Mouse (Mus musculus): Measurements from ENCODE around the gene Gm47791.

The Gm47791 gene

DNA sequence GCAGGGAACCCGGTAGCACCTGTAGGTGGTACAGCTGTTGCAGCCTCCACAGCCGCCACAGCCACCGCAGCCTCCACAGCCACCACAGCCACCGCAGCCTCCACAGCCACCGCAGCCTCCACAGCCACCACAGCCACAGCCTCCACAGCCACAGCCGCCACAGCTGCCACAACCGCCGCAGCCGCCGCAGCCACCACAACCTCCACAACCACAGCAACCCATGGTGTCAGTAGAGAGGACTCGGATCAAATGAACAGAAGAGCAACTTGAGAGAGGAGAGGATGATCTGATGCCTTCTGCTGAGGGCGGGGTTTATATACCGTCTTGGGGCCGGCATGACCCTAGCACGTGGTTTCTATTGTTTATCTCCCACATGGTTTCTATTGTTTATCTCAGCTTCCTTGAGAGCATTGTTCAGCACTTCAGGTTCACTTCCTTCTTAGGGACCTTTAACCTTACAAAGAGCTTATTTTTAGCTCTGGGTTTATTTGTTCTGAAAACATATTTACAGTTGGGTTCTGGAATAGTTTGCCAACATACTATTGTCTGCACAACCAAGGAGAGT is at the start of gene Gm47791:
Gene Gm47791 (minus strand): TSS at position 222 of the 565 bp plus-strand sequence.
- no peak for DNase-seq (ENCODE audit: low spot score)

DNA sequence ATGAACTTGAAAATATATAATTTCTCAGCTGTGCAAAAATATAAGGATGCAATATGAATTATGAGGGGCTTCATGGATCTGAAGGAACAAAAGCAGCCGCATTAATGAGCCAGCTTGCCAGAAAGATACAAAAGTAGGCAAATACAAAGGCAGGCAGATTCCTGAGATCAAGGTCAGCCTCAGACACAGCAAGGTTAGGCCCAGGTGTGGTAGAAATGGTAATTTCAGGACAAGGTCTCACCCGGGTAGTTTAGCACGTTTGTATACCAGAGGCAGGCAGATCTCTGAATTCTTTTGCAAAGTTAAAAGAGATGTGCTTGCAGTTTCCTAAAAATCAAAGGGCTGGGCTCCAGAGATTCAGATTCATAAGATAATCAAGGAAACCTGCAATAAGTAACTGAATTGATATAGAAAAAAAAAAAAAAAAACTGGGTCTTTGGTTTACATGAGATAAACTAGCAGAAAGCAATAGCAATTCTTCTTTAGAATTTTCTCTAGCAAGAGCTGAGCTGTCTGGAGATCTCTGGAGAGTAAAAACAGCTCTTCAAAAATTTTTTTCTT is 49.7 kb upstream of the Gm47791 start:
- DNase-seq (ENCODE audit: low spot score) = no peak

DNA sequence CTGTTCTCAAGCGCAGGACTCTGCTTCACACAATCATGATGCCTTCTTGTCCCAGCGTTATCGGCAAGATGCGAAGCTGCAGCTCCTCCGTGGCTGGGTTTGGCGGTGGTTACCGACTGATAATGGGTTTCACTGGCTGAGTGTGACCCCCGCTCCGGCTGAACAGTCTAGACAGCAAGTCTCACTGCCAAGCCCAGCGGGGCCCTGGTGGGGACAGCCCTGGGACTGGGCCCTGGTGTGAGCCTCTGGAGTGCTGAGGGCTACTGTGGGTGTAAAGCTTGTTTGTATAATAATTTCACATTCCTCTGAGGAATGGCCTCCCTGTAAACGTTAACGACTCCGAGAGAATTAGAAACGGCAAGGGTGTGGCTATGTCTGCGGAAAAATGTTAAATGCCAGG is 49.1 kb upstream of the Gm47791 start:
- DNase-seq (ENCODE audit: low spot score) = no peak

DNA sequence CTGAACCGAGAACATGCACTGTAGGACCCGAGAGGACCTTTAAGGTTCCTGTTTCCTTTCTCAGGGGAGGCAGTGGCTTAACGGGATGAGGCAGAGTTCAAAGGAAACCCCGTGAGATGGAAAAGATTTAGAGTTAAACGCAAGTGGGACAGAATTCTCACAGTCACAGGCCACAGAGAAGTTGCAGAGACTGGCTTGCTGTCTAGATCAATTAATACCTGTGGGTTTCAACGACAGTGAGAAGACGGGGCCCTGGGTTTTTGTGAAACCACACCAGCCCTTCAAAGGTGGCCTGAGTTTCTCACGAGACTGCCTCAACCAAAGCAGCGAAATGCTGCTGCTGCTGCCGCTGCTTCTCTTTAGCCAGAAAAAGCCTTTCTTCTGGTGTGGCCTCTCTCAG is 48.3 kb upstream of the Gm47791 start:
- no peak for DNase-seq (ENCODE audit: low spot score)

DNA sequence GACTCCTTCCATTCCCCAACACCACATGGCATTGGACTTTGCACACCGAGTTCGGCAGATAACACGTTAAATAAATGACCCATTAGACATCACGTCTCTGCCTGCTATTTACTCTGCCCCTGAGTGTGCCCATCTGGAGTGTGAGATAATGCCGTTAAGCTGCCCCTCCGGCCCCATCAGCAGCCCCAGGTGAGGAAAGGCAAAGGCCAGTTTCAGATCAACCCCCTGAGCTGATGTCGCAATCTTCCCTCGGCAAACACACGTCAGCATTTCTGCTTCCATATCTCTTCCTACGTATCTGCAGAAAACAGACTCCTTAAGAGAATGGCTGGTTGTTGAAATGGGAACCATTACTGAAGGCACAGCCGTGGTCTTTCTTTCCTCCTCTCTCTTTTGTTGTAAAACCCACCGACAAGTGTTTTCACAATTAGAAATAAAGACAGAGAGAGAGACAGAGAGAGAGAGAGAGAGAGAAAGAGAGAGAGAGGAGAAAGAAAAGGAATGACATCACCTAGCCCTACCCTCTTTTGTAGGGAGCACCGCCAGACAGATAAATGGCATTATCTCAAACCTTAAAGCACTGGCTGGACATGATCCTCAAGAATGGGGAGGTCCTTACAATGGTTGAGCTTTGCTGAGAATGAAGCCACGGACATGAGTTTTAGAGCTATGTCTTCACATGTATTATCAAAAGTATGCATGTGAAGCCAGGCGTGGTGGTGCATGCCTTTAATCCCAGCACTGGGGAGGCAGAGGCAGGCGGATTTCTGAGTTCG is 45.1 kb upstream of the Gm47791 start:
- DNase-seq (ENCODE audit: low spot score) = no peak

DNA sequence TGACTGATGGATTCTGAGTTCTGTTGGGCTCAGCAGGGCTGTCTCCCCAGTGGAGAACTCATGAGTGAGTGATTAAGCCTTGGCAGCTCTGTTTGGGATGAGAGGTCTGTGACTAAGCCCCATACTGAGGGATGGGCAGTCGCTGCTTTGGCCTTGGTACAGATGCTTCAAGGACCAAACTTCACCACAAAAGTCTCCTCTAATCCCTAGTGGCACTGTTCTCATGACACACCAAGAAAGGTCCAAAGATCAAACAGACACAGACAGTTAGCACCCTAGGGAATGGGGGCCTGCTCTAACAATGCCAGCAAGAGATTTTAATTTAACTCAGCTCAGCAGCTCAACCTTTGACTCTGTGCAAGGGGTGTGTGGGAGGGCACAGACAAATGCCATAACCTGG is 40.7 kb upstream of the Gm47791 start:
- no peak for DNase-seq (ENCODE audit: low spot score)

DNA sequence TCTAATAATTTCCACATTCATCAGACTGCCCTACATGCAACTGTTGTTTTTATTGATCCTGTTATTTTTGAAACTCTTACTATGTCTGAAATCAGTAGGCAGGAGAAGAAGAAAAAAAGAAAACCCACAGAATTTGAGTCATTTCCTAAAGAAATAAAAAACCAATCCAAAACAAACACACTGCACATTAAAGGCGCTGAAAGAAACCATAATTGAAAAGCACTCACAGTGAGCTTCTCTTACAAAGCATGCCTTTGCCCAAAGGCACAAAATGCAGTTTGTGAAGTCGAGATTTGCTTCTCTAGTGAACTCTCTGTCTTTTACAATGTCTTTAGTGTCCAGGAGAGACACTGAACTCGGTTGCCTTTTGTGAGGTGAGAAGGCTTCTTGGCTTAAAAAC is 37.5 kb upstream of the Gm47791 start:
- no peak for DNase-seq (ENCODE audit: low spot score)

DNA sequence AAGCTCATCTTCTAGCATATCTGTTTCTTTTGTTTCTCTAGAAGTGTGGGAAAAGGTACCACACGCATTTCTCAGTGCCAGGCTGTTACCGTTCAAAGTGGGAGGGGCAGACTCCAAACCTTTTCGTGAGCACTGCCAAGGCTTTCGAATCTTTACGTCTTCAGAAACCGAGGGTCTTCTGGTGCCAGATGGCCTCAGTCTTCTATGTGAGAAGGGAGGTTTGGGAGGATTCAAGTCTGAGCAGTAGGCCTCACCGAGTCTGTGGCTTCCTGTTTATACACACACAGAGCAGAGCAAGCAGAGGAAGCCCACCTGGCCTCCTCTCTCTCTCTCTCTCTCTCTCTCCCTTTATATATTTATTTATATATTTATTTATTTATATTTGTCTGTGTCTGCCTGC is 36.2 kb upstream of the Gm47791 start:
- no peak for DNase-seq (ENCODE audit: low spot score)

DNA sequence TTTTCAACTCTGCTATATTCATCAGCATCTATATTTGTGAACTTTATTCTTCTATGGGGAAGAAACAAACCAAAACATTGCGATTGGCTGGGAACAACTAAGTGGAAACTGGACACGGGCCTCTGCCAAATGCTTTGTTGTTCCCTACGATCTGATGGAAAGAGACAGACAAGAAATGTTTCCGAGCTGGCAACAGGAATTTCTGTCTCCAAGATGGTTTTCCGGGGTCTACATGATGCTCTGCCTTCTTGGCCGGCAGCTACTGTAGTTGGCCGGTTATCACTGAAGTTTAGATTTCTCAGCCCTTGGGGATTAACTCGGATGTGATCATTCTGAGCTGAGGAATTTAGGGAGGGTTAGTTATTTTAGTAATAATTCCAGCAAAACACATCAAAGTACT is 35.3 kb upstream of the Gm47791 start:
- no peak for DNase-seq (ENCODE audit: low spot score)

DNA sequence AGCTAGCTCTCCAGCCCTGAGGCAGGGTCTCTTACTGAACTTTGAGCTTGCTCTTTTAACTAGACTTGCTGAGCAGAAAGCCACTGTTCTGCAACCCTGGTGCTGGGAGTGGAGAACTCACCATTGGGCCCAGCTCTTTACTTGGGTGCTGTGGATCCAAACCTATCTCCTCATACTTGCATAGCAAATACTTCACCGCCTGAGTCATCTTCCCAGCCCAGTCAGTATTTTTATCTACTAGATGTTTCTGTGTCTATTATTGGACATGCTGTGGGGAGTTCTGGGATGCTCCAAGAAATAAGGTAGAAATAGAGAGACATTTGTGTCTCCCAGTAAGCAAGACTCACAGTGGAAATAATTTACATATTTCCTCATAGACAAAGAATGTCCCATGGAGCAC is 33.0 kb upstream of the Gm47791 start:
- no peak for DNase-seq (ENCODE audit: low spot score)

DNA sequence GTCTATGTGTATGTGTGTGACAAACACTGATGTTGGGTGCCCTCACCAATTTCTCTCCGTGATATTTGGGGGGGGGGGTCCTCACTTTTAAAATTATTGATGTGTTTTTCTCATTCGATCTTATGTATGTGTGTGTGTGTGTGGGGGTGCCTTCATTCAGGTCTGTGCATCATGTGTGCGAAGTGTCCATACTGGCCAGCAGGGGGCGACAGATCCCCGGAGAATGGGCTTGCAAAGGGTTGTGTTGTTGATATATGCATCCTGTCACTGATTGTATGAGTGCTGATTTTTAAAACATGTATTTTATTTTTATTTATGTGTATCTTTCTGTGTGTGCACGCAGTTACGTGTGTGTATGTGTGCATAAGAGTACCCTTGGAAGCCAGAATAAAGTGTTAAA is 32.6 kb upstream of the Gm47791 start:
- DNase-seq (ENCODE audit: low spot score) = no peak

DNA sequence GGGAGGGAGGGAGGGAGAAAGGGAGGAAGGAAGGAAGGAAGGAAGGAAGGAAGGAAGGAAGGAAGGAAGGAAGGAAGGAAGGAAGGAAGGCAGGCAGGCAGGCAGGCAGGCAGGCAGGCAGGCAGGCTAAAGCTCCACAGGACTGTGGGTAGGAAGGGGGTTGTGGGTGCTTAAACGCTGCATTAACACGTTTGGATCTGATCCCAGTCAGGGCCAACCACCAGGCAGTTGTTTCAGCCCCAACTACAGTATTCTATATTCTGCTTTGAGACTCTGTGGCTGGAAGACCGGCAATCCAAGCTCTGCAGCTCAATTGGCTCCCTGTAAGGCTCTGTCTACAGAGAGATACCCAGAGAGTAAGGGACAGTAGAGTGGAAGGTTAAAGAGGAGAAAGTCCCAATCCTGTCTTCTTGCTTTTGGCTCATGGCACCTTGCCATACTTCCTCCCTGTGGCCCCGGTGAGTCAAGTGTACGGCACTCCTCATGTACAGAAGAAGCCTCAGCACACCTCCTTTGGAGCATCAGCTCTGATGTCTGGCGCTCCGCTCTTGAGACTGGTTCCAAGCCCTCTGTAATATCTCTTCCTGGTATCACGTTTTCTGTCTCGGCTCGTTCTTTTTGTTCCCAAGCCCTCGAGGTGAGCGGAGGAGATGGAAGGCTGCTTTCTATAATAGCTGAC is 30.2 kb upstream of the Gm47791 start:
- no peak for DNase-seq (ENCODE audit: low spot score)

DNA sequence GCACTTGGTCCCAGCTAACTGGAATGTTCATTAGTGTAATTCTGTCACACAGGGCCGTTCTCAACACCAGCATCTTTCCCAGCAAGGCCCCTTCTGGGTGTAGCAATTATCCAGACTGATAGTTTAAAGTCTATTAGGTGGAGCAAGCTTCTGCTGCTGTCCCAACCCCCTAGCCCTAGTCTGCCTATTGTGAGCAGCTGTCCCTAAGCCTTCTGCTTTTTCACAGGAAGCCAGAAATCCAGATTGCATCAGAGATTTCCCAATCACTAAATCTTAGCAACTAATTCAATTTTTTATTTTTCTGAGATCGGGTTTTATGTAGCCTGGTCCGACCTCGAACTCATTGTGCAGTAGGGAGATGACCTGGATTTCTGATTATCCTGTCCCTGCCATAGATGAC is 27.9 kb upstream of the Gm47791 start:
- no peak for DNase-seq (ENCODE audit: low spot score)

DNA sequence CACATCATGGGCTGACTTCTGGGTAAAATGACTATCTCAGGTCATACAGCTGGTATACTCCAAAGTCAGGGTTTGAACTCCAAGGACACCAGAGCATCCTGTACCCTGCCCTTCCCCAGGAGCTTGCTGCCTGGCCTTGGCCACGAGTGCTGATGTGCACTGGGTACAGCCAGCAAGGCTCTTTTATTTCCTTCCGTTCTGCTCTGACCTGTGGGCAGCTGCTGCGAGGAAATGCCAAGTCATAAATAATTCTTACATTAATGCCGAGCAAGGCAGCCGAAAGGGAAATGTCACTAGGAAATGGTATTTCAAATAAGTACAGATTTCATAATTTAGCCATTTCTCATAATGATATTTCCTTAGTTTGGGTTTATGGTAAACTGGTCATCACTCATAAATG is 27.3 kb upstream of the Gm47791 start:
- DNase-seq (ENCODE audit: low spot score) = no peak

DNA sequence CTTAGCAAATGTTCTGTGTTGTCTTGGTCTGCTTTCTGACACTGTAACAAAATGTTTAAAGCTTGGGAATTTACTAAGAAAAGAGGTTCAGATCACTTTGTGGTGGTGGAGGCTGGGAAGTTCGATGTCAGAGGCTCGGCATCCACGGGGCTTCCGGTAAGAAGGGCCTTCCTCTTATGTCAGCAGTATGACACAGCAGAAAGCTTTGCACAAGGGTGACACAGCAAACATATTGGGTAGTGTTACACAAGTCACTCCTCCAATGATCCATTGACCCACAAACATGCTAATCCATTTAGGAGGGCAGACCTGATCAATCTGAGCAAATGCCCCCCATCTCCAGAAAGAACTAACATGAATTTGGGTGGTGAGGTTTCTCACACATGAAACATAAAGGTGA is 26.0 kb upstream of the Gm47791 start:
- no peak for DNase-seq (ENCODE audit: low spot score)

DNA sequence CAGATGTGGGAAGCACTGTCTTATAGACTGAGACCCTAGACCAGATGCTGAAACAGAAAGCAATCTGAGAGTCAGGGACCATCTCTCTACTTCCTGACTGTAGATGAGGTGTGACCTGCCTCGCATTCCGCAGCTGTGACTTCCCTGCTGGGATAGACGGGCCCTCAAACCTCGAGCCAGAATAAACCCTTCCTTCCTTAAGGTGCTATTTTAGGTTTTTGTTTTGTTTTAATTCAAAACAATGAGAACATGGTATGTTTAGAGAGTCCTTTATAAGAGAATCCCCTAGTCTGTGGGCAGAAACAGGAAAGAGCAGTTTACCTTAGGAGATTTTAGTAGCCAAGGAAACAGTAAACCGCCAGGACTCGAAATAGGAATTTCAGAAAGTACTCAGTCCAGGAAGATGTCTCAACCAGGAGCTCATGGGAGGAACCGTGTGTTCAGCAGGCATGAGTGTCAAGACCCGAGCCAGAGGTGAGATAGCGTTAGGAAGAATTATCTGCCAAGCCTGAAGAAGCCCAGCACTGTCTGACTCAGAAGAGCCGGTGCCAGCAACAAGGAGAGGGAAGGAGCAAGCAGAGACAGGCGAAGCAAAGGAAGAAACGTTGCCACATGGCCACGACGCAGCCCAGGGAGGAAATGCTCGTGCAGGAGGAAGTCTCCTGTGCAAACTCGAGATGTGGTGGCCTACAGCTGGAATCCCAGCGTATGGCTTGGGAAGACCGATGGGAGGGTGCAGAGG is 24.8 kb upstream of the Gm47791 start:
- peak; percentile 21 for DNase-seq (ENCODE audit: low spot score)

DNA sequence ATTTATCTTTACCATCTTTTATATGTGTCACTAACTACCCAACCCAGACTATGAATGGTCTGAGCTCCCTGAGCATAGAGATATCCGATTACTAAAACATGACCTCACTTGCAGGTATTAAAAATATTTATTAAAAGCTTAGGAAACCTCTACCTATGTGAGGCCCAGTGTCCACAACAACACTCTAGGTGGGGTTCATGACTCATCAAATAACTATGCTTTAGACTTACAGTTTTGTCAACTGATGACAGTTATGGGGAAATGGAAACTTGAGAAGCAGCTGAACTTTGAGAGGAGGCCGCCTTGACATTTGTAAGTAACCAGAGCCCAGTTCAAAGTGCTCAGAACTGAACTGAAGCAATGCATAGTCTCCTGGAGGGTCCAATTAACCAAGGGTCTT is 24.2 kb upstream of the Gm47791 start:
- DNase-seq (ENCODE audit: low spot score) = no peak

DNA sequence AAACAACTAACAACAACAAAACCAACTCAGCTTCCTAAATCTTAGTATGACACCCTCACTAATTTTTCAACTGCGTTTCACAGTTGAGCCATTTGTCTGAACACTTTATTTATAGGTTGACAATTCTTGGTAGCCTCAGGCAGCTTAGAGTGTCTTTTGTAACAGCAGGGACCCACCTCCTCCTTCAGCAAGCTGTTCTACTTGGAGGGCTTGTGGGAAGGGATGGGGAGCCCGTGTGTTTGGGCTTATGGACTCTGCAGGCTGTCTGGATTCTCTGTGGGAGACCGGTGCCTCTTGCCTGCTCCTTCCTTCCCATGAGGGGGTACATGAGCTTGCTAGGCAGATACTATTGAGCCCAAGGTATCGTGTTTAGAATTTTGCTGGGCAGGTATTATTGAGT is 22.9 kb upstream of the Gm47791 start:
- DNase-seq (ENCODE audit: low spot score) = no peak

DNA sequence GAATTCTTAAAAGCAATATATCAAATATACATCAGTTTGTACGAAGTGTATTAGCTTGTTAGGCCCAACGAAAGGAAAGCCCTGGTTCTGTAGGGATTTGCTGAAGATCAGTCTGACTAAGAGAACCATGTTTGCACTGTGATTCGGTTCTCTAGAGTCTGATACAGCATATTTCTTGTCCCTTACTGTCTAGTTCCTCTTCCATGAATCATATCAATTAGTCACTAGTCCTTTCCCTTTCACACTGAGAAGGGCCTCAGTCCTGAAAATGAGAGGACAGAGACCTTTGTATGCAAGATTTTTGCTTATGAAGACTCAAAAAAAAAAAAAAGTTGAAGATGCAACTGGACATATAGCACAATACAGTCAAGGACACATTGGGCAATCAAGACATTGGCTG is 22.1 kb upstream of the Gm47791 start:
- no peak for DNase-seq (ENCODE audit: low spot score)

DNA sequence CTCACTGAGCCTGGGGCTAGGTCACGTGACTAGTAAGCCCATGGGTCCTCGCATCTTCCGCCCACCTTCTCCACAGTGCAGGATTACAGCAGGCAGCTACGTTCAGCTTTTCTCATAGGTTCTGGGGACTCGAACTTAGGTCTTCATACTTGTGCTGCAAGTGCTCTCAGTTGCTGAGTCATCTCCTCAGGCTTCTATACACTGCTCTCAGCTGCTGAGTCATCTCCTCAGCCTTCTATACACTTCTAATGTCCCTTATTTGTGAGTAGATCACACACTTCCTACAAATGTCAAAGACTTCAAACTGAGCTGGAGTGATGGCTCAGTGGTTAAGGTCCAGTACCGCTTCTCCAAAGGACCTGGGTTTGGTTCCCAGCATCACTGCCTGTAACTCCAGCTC is 21.2 kb upstream of the Gm47791 start:
- no peak for DNase-seq (ENCODE audit: low spot score)

DNA sequence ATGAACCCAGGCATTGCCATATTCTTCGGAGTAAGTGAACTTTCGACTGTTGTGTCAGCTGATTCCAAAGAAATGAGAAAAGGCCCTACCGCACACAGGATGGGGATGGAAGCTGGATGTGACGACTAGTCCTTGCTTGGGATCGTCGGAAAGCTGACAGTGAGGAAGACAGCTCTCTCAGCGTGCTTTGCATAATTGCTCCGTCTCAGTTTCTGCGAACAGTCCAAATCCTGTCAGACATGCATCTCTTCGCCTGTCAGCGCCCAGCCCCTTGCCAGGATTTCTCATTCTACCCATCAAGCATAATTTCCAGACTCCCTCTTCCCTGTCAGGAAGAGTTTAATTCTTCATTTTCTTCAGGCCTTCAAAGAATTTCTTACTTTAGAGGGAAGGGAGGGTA is 20.1 kb upstream of the Gm47791 start:
- DNase-seq (ENCODE audit: low spot score) = no peak

DNA sequence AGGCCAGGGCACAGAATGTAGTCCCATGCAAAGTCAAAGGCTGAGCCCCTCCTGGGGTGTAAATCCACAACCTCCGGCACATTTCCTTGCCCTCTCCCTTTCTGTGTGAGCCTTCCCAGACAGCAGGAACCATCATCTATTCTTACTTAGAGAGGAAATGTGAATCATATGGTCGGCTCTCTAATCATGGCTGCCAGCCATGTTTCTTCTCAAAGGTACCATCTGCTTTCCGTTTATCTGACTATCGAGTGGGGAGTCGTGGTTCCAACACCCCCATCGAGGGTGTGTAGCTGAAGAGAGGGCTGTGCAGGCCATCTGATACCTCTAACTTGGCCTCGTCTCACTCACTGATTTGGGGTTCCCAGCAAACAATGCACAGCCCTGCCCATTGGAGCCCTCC is 17.0 kb upstream of the Gm47791 start:
- no peak for DNase-seq (ENCODE audit: low spot score)

DNA sequence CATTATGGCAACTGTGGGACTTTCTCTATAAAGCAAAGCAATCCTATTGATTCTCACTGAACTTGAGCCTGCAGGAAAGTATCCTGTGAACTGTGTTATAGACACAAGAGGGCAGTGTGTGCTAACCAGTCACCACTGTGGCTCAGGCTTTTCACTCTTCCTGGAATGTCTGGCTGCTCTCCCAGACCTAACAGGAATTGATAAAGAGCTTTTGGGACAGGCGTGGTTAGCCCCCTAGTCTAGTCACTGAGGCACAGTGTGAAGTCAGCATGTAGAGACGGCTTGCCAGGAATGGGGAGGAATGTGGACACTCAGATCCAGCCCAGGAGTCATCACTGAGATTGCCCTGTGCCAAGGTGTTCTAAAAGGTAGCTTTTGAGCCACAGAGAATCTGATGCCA is 16.4 kb upstream of the Gm47791 start:
- peak; percentile 81 for DNase-seq (ENCODE audit: low spot score)

Measured in embryo, embryonic 10.5 days (tissue).